Mouse (Mus musculus) MEL (cell line): ENCODE results near the gene Srd5a3.
A peak's percentile ranks its signal among the peaks of the same experiment; 100 is the strongest.

Source experiments
- BHLHE40 ChIP-seq: IDR thresholded peaks from 2 replicates; pipeline ENCODE4 v1.6.1; 2012; ENCODE audit warnings: low read depth, mild to moderate bottlenecking, inconsistent platforms, low read length, improper control_type of control experiment, borderline replicate concordance
- CTCF ChIP-seq, 3 experiments: IDR thresholded peaks in 2 of 3; conservative IDR thresholded peaks in 1 of 3; 2 replicates each; pipeline ENCODE4 v1.5.1; 2011 to 2012; ENCODE audit warnings: low read length in 3 of 3, low read depth in 2 of 3, mild to moderate bottlenecking in 2 of 3, improper control_type of control experiment in 1 of 3, inconsistent platforms in 1 of 3, mixed read lengths in 1 of 3, moderate library complexity in 1 of 3; ENCODE audit not compliant: control insufficient read depth in 1 of 3, insufficient read depth in 1 of 3, poor library complexity in 1 of 3, severe bottlenecking in 1 of 3
- E2F4 ChIP-seq: IDR thresholded peaks from 2 replicates; pipeline ENCODE4 v1.6.1; 2011; ENCODE audit warnings: low read depth, low read length, improper control_type of control experiment, borderline replicate concordance
- EP300 ChIP-seq, 2 experiments: IDR thresholded peaks; 2 replicates each; pipeline ENCODE4 v1.6.1; 2011; ENCODE audit warnings: improper control_type of control experiment in 2 of 2, low read length in 2 of 2, low read depth in 1 of 2, mild to moderate bottlenecking in 1 of 2
- KAT2A ChIP-seq: conservative IDR thresholded peaks from 2 replicates; pipeline ENCODE4 v1.6.1; 2012; ENCODE audit warnings: low read depth, low read length, improper control_type of control experiment, inconsistent platforms
- MEF2A ChIP-seq: IDR thresholded peaks from 2 replicates; pipeline ENCODE4 v1.6.1; 2014; ENCODE audit warnings: low read depth, mild to moderate bottlenecking, inconsistent platforms, low read length, improper control_type of control experiment; ENCODE audit not compliant: poor library complexity, insufficient replicate concordance, severe bottlenecking; ENCODE audit errors: extremely low read depth
- POLR2A ChIP-seq, 2 experiments: IDR thresholded peaks; 2 replicates each; pipeline ENCODE4 v1.6.1; 2011 to 2012; ENCODE audit warnings: low read length in 2 of 2, mild to moderate bottlenecking in 2 of 2, control low read depth in 1 of 2, improper control_type of control experiment in 1 of 2, low read depth in 1 of 2, moderate library complexity in 1 of 2; ENCODE audit not compliant: control insufficient read depth in 1 of 2, insufficient read depth in 1 of 2, poor library complexity in 1 of 2
- SMC3 ChIP-seq: IDR thresholded peaks from 2 replicates; pipeline ENCODE4 v1.6.1; 2011; ENCODE audit warnings: low read depth, low read length, improper control_type of control experiment
- ZMIZ1 ChIP-seq: IDR thresholded peaks from 2 replicates; pipeline ENCODE4 v1.6.1; 2012; ENCODE audit warnings: low read depth, mild to moderate bottlenecking, inconsistent platforms, low read length, improper control_type of control experiment, moderate library complexity
- ZNF384 ChIP-seq: IDR thresholded peaks from 2 replicates; pipeline ENCODE4 v1.6.1; 2012; ENCODE audit warnings: low read depth, mild to moderate bottlenecking, inconsistent platforms, low read length, improper control_type of control experiment

- TF ChIP-seq CTCF (IDR thresholded peaks at IDR 0.05 in 2 of 3, conservative IDR thresholded peaks at IDR 0.05 in 1 of 3; ENCODE audit: control insufficient read depth in 1 of 3, insufficient read depth in 1 of 3, low read depth in 2 of 3, low read length in 3 of 3, poor library complexity in 1 of 3, severe bottlenecking in 1 of 3): no peak
- TF ChIP-seq EP300 (IDR thresholded peaks at IDR 0.05; ENCODE audit: low read depth in 1 of 2, low read length in 2 of 2): peak; percentile 54 to 70; a peak in 3 of 4 replicates
- TF ChIP-seq E2F4: no peak
- TF ChIP-seq SMC3: no peak
- no peak for TF ChIP-seq KAT2A
- no peak for TF ChIP-seq MEF2A
- TF ChIP-seq ZNF384: no peak
- TF ChIP-seq ZMIZ1: no peak
- TF ChIP-seq POLR2A (IDR thresholded peaks at IDR 0.05; ENCODE audit: control insufficient read depth in 1 of 2, insufficient read depth in 1 of 2, low read depth in 1 of 2, low read length in 2 of 2, poor library complexity in 1 of 2): no peak
- TF ChIP-seq BHLHE40: no peak
These were observed 21.4 kb downstream of the Srd5a3 start for GRCm38 (mm10) chr5:76161491-76161890.
